Mouse (Mus musculus) liver, postnatal 0 days (tissue): ENCODE results near the gene Sorl1.

Experiments
- CTCF ChIP-seq: sonication (generic); IDR thresholded peaks from 2 replicates; pipeline ENCODE4 v1.5.1; 2016; ENCODE audit warnings: antibody characterized with exemption, low read depth
- EP300 ChIP-seq: IDR thresholded peaks from 2 replicates; pipeline ENCODE4 v1.6.1; 2016; ENCODE audit warnings: antibody characterized with exemption, low read depth, mild to moderate bottlenecking

GRCm38 (mm10) chr9:42094752-42095151, 29.3 kb downstream of the Sorl1 start:
- TF ChIP-seq CTCF = no peak
- no peak for TF ChIP-seq EP300
